In the genomic region with DNA sequence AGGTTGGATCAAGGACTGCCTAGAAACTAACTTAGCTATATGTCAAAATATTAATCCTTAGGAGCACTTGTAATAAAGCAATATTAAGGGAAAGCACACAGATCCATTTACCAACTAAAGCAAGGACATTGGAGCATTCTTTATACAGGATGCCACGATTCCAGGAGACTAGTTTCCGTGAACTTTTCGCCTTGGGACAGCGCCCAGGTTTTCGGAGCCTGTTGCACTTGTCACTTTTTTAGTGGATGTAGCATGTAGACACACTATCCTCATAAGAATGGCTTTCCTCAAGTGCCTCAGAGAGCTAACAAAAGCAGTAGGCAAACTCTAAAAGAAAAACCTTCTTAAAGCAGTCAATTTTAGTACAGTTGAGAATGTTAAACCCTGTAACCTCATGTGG, we compare ENCODE assay signal across 5 mouse cellular contexts. TPM values are rescaled to one million over a fixed set of nuclear protein-coding genes. Genes with fewer than 3 reads are reported as not detected.
A peak's percentile ranks its signal among the peaks of the same experiment; 100 is the strongest.
DNase-seq lines count a peak whose midpoint lies in the region; TF ChIP-seq lines count a peak whose summit lies in the region.
"Not testable (repeated sequence)": the region's sequence is repeated elsewhere in the genome, so short reads cannot be mapped to it uniquely, and the experiment has no call there.
"Had no signal": no experiment of that assay in that cellular context is flagged by ENCODE, and none has a peak within 500 bp of the region (broad histone marks: within the 10 kb centered on the region; RNA-seq: fewer than 3 reads in every experiment).

No protein-coding gene starts in this region.

- 70% methylated on average over 5 of the region's 5 CpGs for WGBS in heart, adult 2 months

- peaks cover 15% of the 10 kb centered on the region for H3K36me3 ChIP-seq in heart, adult 2 months (ENCODE audit: control insufficient read depth, insufficient read depth, low read length)

- not testable (repeated sequence) for H3K4me1 ChIP-seq in heart, adult 2 months (ENCODE audit: control insufficient read depth, insufficient read depth, low read length)

- TF ChIP-seq CTCF in gastrocnemius, adult 2 months (IDR thresholded peaks at IDR 0.05); heart, adult 2 months (IDR thresholded peaks at IDR 0.05): not testable (repeated sequence)

- DNase-seq in gastrocnemius, adult 2 months: peak; percentile 32
- not testable (repeated sequence) for DNase-seq in heart, adult 2 months
- peak; percentile 31 for DNase-seq in kidney, postnatal 10 days
- peak; percentile 52 to 68 for DNase-seq in kidney, postnatal 25 days

- intact Hi-C loops in gastrocnemius, adult 2 months (cut with DNase I); heart, adult 2 months (cut with DNase I): not testable (repeated sequence)

- TF ChIP-seq POLR2A in heart, adult 2 months (IDR thresholded peaks at IDR 0.05; ENCODE audit: insufficient read depth, low read depth, low read length): not testable (repeated sequence)

- not testable (repeated sequence) for H3K27me3 ChIP-seq in heart, adult 2 months (ENCODE audit: control insufficient read depth, insufficient read depth, low read length)

- peak overlapping the region; percentile 75; the same call in 1 of the 2 replicates for H3K27ac ChIP-seq in gastrocnemius, adult 2 months
- H3K27ac ChIP-seq in heart, adult 2 months: peak overlapping the region; percentile 67

- H3K4me3 ChIP-seq in gastrocnemius, adult 2 months; heart, adult 2 months: not testable (repeated sequence)

- H3K9ac ChIP-seq in heart, adult 2 months (ENCODE audit: low read depth, low read length): not testable (repeated sequence)

- H3K79me2 ChIP-seq in heart, adult 2 months (replicated peaks; ENCODE audit: control insufficient read depth, insufficient read depth, low read length): not testable (repeated sequence)

- TF ChIP-seq EP300 in heart, adult 2 months (IDR thresholded peaks at IDR 0.05; ENCODE audit: insufficient read depth, low read depth, low read length): not testable (repeated sequence)

RNA-seq across cellular contexts. Expression of a gene that starts 50.4 kb away (rescaled TPM):
- total RNA-seq in gastrocnemius, adult 2 months (2021): 10 to 100 TPM; 10.4 to 20.1 TPM
- 10 to 100 TPM; 63.6 to 69.3 TPM for total RNA-seq in heart, adult 2 months (2021)
- polyA plus RNA-seq in heart, adult 2 months (2012; rRNA removed): 90.0 and 99.3 TPM in 2 replicates
- total RNA-seq: MEL had no signal
